Mouse (Mus musculus) mouse embryonic stem cell (cell line): Measurements from ENCODE around the gene Ly6g5b.

Experiments used
- in situ Hi-C, 2 experiments: fragments of 300-500 bp; cut with MboI; formaldehyde crosslinking; loops; 1 replicate in 1 of 2; 3 replicates in 1 of 2; pipeline ENCODE4 v1.14.3; 2019 to 2020; ENCODE audit warnings: low sequenced_read_pairs in 2 of 2, low pct_unique_long_range_greater_than_20kb in 1 of 2, mixed read lengths in 1 of 2; ENCODE audit not compliant: unreplicated experiment in 1 of 2

Ly6g5b gene

DNA sequence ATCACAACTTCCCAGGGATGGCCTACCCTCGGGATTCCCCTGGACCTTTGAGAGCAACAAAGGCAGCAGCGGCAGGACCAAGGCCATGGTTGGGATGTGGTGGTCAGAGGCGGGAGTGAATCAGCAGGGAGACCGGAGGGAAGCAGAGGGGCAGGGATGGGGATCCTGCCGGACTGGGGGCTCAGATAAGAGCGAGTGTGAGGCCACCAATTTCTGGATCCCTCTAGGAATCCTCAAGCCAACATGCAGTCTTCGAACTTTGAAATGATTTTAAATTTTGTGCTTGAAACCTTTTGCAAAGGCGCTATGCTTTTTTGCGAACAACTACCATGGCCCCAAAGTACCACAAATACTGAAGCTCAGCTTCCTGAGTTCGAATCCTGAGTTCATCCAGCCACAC is 49.1 kb downstream of the Ly6g5b start, which contains the start of gene Mpig6b:
Gene Mpig6b, minus strand, starts transcription at position 101 of the 400 bp plus-strand sequence.
- in situ Hi-C loops = no loop called here

- in situ Hi-C loops = no loop called here
Observed at GRCm38 (mm10) chr17:35064951-35065947, 50.0 kb downstream of the Ly6g5b start, which contains the start of gene Ly6g6c. Gene Ly6g6c (plus strand): TSS chr17:35065388.

GRCm38 (mm10) chr17:35064378-35064877 is 50.8 kb downstream of the Ly6g5b start:
- in situ Hi-C loops = no loop called here
